Mouse (Mus musculus) left cerebral cortex, postnatal 36 days (tissue): Measurements from ENCODE around the gene Styk1. TPM values are rescaled to one million over a fixed set of nuclear protein-coding genes. Genes with fewer than 3 reads are reported as not detected.
A peak's percentile ranks its signal among the peaks of the same experiment; 100 is the strongest.

ENCODE experiments used
- DNase-seq, 2 experiments: peaks; one replicate each; pipeline ENCODE4 v3.0.0; 2021 to 2022; ENCODE audit warnings: low spot score in 2 of 2, mixed read lengths in 1 of 2
- intact Hi-C: fragments of 180-260 bp; cut with DNase I; formaldehyde crosslinking; loops from one replicate; pipeline ENCODE4 v1.15.1; 2025
- total RNA-seq, 2 experiments: library from RNA; stranded (reverse); gene quantifications; 2 replicates each; pipeline ENCODE4 v1.2.3; 2021

Styk1 gene
- total RNA-seq: under 1 TPM in 1 of 2 experiments, not detected in 1; 0.34 TPM

- peak; percentile 73 to 80 for DNase-seq
- intact Hi-C loops: loop anchor here (5.0 to 10.0 kb wide), 3 partner anchors 61 to 1959 kb away; partner anchors contain the start of genes Clec1b and Magohb
Measured at GRCm38 (mm10) chr6:131353352-131353919, at the start of gene Styk1. Gene Styk1, minus strand, starts transcription at chr6:131353597.

GRCm38 (mm10) chr6:131403036-131403435 is 49.6 kb upstream of the Styk1 start:
- intact Hi-C loops: no loop called here
- DNase-seq: no peak

- intact Hi-C loops: no loop called here
- no peak for DNase-seq
Measured at GRCm38 (mm10) chr6:131402606-131403005, 49.2 kb upstream of the Styk1 start.

- intact Hi-C loops: no loop called here
- DNase-seq: no peak
Measured at GRCm38 (mm10) chr6:131401259-131401658, 47.9 kb upstream of the Styk1 start.

GRCm38 (mm10) chr6:131396650-131397049 is 43.3 kb upstream of the Styk1 start:
- DNase-seq: no peak
- intact Hi-C loops: no loop called here

GRCm38 (mm10) chr6:131393873-131394660 is 40.7 kb upstream of the Styk1 start:
- intact Hi-C loops: no loop called here

GRCm38 (mm10) chr6:131388040-131389021 is 34.9 kb upstream of the Styk1 start, which contains the start of gene Ybx3:
Gene Ybx3, minus strand, starts transcription at chr6:131388476.
- intact Hi-C loops: no loop called here
- peak; percentile 83 to 91 for DNase-seq

More at GRCm38 (mm10) chr6:131393873-131394660, 40.7 kb upstream of the Styk1 start:
- no peak for DNase-seq

GRCm38 (mm10) chr6:131387221-131388039 is 34.0 kb upstream of the Styk1 start:
- peak; percentile 80 to 82 for DNase-seq
- intact Hi-C loops: no loop called here

- intact Hi-C loops: no loop called here
Measured at GRCm38 (mm10) chr6:131386416-131387019, 33.1 kb upstream of the Styk1 start.

GRCm38 (mm10) chr6:131385469-131385868 is 32.1 kb upstream of the Styk1 start:
- intact Hi-C loops: no loop called here
- DNase-seq: no peak

More at GRCm38 (mm10) chr6:131386416-131387019, 33.1 kb upstream of the Styk1 start:
- no peak for DNase-seq

- intact Hi-C loops: no loop called here
- DNase-seq: no peak
Measured at GRCm38 (mm10) chr6:131383713-131384330, 30.4 kb upstream of the Styk1 start.

- intact Hi-C loops: no loop called here
- DNase-seq: no peak
Measured at GRCm38 (mm10) chr6:131382984-131383337, 29.6 kb upstream of the Styk1 start.

- no peak for DNase-seq
- intact Hi-C loops: no loop called here
Measured at GRCm38 (mm10) chr6:131382232-131382983, 29.0 kb upstream of the Styk1 start.

- no peak for DNase-seq
- intact Hi-C loops: no loop called here
Measured at GRCm38 (mm10) chr6:131378858-131379428, 25.5 kb upstream of the Styk1 start.

- no peak for DNase-seq
- intact Hi-C loops: no loop called here
Measured at GRCm38 (mm10) chr6:131377378-131377777, 24.0 kb upstream of the Styk1 start.

GRCm38 (mm10) chr6:131374594-131375340 is 21.4 kb upstream of the Styk1 start:
- intact Hi-C loops: no loop called here
- DNase-seq: no peak

- intact Hi-C loops: no loop called here
- no peak for DNase-seq
Measured at GRCm38 (mm10) chr6:131373160-131373559, 19.8 kb upstream of the Styk1 start.
